21 mouse cellular contexts compared by ENCODE assay signal in genomic region chr17:85342471-85342870, GRCm38 (mm10).
DNase-seq lines count a peak whose midpoint lies in the region; ATAC-seq lines count a peak whose summit lies in the region.
"Had no signal": no experiment of that assay in that cellular context is flagged by ENCODE, and none has a peak within 500 bp of the region (broad histone marks: within the 10 kb centered on the region; RNA-seq: fewer than 3 reads in every experiment).

No protein-coding gene starts in this region.

- no peaks in the 10 kb centered on the region for H3K27me3 ChIP-seq in intestine, embryonic 16.5 days (replicated peaks; ENCODE audit: control insufficient read depth, insufficient read depth, low read length)
- H3K27me3 ChIP-seq: embryonic facial prominence, embryonic 12.5 days; embryonic facial prominence, embryonic 15.5 days; forebrain, embryonic 15.5 days; heart, embryonic 13.5 days; hindbrain, embryonic 15.5 days had no signal

- H3K9me3 ChIP-seq in intestine, embryonic 16.5 days (ENCODE audit: control insufficient read depth, low read length): no peaks in the 10 kb centered on the region
- H3K9me3 ChIP-seq: embryonic facial prominence, embryonic 12.5 days; embryonic facial prominence, embryonic 15.5 days; forebrain, embryonic 15.5 days; heart, embryonic 10.5 days; heart, embryonic 13.5 days; hindbrain, embryonic 12.5 days; hindbrain, embryonic 15.5 days had no signal

- H3K36me3 ChIP-seq in intestine, embryonic 16.5 days (ENCODE audit: control insufficient read depth, insufficient read depth, low read length): no peaks in the 10 kb centered on the region
- H3K36me3 ChIP-seq: embryonic facial prominence, embryonic 12.5 days; embryonic facial prominence, embryonic 15.5 days; forebrain, embryonic 15.5 days; heart, embryonic 10.5 days; heart, embryonic 13.5 days; hindbrain, embryonic 12.5 days; hindbrain, embryonic 15.5 days had no signal

- DNase-seq in cerebellum, adult 11-12 months: peak; percentile 28
- DNase-seq in cerebellum, adult 11 months: no peak
- DNase-seq in heart, adult 11 months: peak; percentile 68
- no peak for DNase-seq in heart, postnatal 4 days
- DNase-seq in cerebellum, adult 9-11 months: peak; percentile 41
- no peak for DNase-seq in lung, postnatal 10 days
- DNase-seq: adrenal gland, postnatal 10 days; adrenal gland, postnatal 36 days; gastrocnemius, postnatal 25 days; heart, adult 2 months; heart, postnatal 14 days; kidney, adult 18-20 months had no signal

- H3K4me2 ChIP-seq in intestine, embryonic 16.5 days (ENCODE audit: low read depth, low read length): no peak overlapping the region
- H3K4me2 ChIP-seq: embryonic facial prominence, embryonic 12.5 days; embryonic facial prominence, embryonic 15.5 days; forebrain, embryonic 15.5 days; heart, embryonic 13.5 days; hindbrain, embryonic 12.5 days; hindbrain, embryonic 15.5 days had no signal

- ATAC-seq in intestine, embryonic 16.5 days: no peak
- ATAC-seq: activated CD4-positive, CD25-positive, alpha-beta regulatory T cell, adult 4 months; forebrain, embryonic 15.5 days had no signal

- no peak overlapping the region for H3K27ac ChIP-seq in intestine, embryonic 16.5 days (ENCODE audit: low read length)
- H3K27ac ChIP-seq: embryonic facial prominence, embryonic 12.5 days; embryonic facial prominence, embryonic 15.5 days; forebrain, embryonic 15.5 days; heart, adult 2 months; heart, embryonic 10.5 days; heart, embryonic 13.5 days; hindbrain, embryonic 12.5 days; hindbrain, embryonic 15.5 days had no signal

- H3K9ac ChIP-seq in intestine, embryonic 16.5 days (ENCODE audit: low read depth, low read length): no peak overlapping the region
- H3K9ac ChIP-seq: embryonic facial prominence, embryonic 12.5 days; embryonic facial prominence, embryonic 15.5 days; forebrain, embryonic 15.5 days; heart, embryonic 13.5 days; hindbrain, embryonic 12.5 days; hindbrain, embryonic 15.5 days had no signal

- no peak overlapping the region for H3K4me3 ChIP-seq in intestine, embryonic 16.5 days (ENCODE audit: low read length)
- H3K4me3 ChIP-seq: embryonic facial prominence, embryonic 12.5 days; embryonic facial prominence, embryonic 15.5 days; forebrain, embryonic 15.5 days; heart, adult 2 months; heart, embryonic 10.5 days; heart, embryonic 13.5 days; hindbrain, embryonic 12.5 days; hindbrain, embryonic 15.5 days had no signal

- WGBS in intestine, embryonic 16.5 days: 89% methylated on average over 5 of the region's 5 CpGs

- no peaks in the 10 kb centered on the region for H3K4me1 ChIP-seq in intestine, embryonic 16.5 days (ENCODE audit: control insufficient read depth, insufficient read depth, low read length)
- H3K4me1 ChIP-seq: embryonic facial prominence, embryonic 12.5 days; embryonic facial prominence, embryonic 15.5 days; forebrain, embryonic 15.5 days; heart, embryonic 10.5 days; heart, embryonic 13.5 days had no signal

Comparison
In these comparisons a context has a peak if more than half of its experiments do, and no peak if none do; other contexts are left out.
1. DNase-seq: peak in cerebellum, adult 11-12 months (single experiment), heart, adult 11 months (single experiment) and cerebellum, adult 9-11 months (single experiment); none in cerebellum, adult 11 months (single experiment), heart, postnatal 4 days (single experiment) and lung, postnatal 10 days (single experiment).